Mouse (Mus musculus) adrenal gland, adult 2 months (tissue): ENCODE measurements around the gene Dpp9. TPM values are rescaled to one million over a fixed set of nuclear protein-coding genes. Genes with fewer than 3 reads are reported as not detected.

Experiments
- DNase-seq: peaks from one replicate; pipeline ENCODE4 v3.0.0; 2021
- polyA plus RNA-seq: library from polyadenylated mRNA; depleted of rRNA; stranded (reverse); fragments of >200 nt; gene quantifications from 2 replicates; pipeline ENCODE4 v1.2.3, GENCODE M21; 2012
- total RNA-seq, 2 experiments: library from RNA; stranded (reverse); gene quantifications; 2 replicates each; pipeline ENCODE4 v1.2.3; 2021

The Dpp9 gene
- total and polyA plus RNA-seq, 3 experiments: 37.5 to 65.3 (median 39.7) TPM

DNA sequence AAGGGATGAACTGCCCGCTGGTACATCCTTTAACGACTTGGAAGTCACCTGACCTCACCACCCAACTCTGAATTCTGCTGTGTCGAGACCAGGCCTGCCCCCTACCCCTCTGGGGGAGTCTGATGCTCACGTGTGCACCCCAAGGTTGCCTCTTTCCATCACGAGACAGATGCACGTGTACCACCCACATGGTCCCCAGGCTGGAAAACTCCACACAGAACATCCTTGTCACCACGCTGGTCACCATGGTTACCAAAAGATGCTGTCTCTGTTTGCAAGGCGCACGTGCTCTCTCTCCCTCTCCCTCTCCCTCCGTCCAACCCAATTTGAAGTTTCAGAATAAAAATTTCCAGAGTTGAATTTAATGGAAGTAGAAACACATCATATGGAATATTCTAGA is 11.2 kb upstream of the Dpp9 start:
- DNase-seq: no peak

DNA sequence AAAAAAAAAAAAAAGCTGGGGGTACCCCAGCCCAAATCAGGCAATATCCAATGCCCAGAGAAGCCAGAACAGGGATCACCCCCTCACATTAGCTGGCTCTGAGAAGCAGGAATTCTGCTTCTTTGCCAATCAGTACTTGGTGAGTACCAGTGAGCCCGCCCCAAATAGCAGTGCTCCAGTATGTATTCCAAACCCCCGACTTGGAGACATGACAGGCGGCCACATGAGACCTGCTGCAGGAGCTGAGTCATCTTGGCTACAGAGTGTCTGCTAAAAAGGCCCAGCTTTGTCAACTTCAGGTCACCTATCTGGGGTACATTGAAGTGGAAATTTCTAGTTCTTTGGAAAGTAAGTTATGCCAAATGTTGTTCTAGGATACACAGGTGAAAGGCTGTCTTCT is 7.9 kb upstream of the Dpp9 start:
- no peak for DNase-seq

DNA sequence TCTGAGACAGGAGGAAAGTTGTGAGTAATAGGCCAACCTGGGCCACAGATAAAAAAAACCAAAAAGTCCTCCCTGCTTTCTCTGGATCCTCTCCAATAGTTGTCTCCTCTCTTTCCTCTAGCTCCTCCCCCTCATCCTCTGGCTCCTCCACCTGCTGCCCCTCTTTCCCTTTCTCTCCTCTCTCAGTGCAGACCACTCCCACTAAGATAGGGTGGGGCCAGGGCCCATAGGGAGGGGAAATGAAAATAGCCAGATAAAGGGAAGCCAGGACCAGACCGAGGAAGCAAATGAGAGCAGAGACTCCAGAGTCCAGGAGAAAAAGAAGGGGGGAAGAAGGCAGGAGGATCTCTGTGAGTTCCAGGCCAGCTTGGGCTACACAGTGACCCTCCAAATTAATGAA is 6.2 kb upstream of the Dpp9 start:
- no peak for DNase-seq

DNA sequence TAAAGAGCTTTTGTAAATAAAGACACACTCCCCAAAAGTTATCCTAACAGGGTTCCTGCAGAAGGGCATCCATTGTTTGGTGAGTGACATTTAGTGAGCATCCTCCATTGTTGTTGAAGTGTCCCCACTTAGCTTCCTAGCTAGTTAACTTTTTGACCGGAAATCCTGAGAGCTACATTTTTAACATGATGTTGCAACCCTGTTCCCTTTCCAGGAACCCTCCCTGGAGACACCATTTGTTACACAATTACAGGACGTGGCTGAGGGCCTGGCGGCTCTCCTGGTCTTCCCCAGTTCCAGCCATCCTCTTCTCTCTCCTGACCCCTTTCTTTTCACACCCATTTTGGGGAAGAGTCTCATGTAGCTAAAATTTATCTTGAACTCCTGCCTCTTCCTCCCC is 1.1 kb upstream of the Dpp9 start:
- peak; percentile 73 for DNase-seq

DNA sequence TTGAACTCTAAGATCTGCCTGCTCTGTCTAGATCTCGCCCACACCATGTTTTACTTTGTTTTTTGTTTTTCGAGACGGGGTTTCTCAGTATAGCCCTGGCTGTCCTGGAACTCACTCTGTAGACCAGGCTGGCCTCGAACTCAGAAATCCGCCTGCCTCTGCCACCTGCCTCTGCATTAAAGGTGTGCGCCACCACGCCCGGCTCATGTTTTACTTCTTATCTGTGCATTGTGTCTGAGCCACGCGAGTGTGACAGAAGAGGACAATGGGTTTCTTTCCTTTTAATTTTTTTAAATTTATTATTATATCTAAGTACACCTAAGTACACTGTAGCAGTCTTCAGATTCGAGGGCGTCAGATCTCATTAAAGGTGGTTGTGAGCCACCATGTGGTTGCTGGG is 546 bp upstream of the Dpp9 start:
- DNase-seq: no peak

DNA sequence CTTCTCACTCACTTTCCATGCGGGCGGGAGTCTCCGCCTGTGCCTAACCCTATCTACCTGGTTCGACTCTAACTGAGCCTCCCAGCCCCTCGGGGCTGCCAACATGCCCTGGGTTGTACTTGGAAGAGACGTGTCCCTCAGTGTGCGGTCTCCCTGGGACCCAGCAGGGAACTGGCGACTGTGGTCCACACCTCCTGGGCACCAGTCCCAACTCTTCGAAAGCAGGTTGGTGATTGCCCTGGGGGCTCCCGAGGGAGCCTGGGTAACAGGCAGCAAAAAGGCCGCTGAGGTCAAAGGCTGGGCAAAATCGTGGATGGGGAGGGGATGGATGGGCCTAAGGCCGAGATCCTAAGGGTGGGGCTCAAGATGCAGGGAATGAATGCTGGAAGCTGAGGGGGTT is 1.0 kb downstream of the Dpp9 start:
- peak; percentile 34 for DNase-seq

DNA sequence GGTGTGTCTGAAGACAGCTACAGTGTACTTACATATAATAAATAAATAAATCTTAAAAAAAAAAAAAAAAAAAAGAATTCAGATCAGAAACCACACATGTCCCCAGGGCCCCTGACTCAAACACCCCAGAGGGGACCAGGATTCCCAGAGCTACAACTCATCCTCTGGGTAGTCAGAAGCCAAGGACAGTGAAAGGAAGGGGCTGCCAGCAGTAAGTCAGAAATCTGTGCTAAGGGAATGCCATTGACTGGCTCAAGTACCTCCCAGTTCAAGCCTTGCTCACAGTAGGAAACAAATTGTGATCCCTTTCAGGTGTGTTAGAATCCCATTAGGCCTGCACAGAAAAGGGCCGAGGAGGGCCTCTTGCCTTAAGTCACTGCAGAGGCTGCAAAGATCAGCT is 4.5 kb downstream of the Dpp9 start:
- peak; percentile 56 for DNase-seq

DNA sequence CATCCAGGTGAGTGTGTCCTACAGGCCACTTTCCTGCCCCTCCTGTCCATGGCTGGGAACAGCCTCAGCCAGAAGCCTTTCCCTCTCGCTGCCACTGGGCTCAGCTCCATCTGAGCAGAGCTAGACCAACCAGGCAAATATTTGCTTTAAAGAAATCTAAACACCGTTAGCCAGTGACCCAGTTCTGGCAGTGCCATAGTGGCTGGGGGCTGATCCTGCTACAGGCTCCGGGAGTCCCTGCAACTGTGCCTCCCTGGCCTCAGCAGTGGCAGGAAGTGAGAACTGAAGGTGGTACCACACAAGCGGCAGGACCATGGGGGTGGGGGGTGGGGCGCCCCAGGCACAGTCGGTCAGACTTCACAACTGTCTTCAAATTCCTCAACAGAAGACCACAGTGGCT is 6.0 kb downstream of the Dpp9 start:
- DNase-seq: no peak

DNA sequence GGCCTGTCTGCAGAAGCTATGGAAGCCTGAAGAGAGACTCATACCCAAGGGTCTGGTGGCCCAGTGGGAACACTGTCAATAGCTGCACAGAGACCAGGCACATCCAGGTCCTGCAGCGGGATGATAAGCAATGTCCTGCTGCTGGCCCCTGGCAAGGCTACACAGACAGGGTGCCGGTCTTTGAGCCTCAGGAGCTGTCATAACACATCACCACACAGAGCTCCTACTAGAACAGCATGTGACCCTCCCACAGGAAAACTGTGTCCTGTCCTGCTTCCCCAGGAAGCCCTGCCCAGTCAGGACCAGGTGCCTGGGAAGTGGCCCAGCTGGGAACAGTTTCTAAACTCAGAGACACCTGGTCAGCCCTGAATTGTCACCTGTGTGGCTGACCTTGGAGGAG is 7.6 kb downstream of the Dpp9 start:
- DNase-seq: no peak

DNA sequence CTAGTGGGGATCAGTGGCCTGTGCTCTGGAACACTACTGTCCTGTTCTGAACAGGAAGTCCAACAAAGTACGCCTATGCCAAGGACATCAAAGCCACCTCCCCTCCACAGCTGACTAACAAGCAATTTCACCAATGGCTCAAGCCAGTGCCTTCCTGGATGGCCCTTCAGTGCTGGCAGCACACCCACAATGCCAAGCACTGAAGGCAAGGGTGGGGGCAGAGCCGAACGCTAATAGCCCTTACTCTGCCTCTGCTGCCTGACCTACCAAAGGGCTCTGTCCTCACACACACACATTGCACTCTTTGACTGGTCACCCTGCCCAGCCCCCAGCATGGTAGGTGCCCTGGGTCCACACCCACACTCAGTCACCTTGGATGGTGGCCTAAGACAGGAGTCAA is 9.9 kb downstream of the Dpp9 start:
- no peak for DNase-seq

DNA sequence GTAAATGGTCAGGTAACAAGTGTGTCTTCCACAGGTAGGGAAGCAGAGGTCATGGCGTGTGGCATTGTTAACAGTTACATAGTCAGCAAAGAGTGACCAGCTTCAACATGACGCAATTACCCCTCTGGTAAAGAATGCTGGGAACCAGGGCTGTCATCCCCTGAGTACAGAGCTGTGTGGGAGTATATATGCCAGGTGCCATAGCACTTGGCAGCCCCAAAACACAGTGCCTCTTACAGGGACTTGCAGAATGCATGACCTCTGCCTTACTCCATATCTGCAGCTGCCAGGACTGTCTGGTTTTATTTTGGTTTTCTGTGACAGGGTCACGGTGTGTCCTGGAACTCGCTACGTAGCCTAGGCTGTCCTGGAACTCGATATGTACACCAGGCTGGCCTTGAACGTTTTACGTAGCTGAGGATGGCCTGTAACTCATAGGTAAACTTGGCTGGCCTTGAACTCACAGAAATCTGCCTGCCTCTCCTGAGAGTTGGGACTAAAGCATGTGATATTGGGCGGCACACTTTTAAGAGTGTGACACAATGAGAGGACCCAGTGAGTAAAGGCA is 10.7 kb downstream of the Dpp9 start:
- no peak for DNase-seq

DNA sequence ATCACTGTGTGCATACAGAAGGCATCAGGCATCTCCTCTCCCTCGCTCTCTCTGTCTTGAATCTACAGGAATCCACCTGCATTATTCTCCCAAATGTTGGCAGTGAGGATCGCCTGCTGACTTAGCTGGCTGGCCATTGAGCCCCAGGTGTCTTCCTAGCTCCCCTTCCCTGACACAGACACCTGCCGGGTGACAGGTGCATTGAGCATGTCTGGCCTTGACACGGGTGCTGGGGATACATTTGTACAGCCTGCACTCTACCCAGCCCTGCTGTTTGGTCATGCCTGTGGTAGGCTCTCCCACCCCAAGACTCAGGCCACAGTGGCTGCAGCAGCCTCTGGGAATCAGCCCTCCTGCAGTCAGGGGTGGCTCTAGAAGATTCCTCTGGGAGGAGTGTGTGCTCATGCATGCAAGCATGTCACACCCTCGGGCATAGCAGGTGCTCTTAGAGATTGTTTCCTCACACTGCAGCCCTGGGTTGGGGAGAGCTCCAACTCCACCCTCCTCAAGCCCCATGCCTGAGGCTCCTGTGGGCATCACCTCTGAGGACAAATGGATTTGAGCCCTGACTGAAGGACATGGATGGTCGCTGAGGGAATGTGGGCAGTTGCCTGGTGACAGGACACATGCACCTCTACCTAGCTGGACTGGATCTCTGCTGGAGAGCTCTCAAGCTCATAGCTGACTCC is 11.6 kb downstream of the Dpp9 start:
- DNase-seq: no peak

DNA sequence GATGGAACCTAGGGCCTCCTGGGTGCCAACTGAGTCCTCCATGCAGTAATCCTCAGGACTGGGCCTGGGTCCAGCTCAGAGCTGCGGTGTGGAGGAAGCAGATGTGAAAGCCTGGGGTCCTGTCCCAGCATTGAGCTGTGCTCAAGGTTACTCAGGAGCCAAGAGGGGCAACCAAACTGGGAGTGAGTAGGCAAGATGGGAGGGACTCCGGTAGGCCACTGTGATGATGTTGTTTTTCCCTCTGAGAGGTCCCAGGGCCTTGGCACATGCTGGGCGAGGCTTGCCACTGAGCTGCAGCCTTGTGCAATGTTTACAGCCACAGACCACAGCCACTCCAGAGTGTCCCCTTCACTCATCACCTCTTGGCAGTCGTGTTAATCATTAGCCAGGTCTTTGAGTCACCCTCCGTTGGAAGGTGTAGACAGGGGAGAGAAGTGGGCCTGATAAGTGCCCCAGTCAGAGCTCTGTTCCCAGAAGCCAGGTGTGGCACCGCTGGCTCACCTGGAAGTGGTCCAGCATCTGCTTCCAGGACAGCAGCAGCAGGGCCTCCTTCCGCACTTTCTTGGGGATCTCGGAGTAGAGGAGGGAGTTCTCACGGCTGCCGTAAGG is 12.3 kb downstream of the Dpp9 start:
- no peak for DNase-seq

DNA sequence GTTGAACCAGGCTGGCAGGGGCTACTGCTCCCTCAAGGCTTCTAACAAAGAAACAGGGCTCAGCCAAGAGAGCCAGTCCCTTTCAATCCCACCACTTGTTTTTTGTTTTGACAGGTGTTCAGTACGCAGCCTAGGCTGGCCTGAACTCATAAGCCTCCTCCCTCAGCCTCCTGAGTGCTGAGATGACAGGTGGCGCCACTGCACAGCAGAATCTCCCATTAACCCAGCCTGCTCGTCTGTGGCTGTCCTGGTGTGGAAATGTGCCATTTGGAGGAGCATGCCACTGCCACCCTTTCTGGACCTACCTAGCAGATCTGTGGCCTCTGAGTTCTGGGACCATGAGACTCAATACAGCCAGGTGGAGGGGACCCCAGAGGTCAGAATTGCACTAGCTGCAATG is 15.0 kb downstream of the Dpp9 start:
- DNase-seq: no peak

DNA sequence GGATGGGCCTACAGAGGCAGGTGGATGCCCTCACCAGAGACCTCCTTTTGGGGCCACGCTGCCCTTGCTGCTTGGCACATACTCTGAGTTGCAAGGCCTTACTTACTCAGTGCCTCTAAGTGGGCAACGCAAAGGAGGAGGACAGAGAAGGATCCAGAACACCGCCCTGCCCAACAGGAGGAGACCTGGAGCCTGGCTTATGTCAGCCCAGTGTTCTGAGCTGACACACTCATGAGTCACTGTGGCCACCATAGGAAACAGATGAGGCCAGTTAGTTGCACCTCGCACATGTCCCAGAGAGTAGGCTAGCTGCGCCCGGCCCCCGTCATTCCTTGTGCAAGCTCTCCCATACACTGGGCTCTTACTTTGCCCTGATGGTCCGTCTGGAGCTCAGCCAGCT is 16.2 kb downstream of the Dpp9 start:
- DNase-seq: no peak

DNA sequence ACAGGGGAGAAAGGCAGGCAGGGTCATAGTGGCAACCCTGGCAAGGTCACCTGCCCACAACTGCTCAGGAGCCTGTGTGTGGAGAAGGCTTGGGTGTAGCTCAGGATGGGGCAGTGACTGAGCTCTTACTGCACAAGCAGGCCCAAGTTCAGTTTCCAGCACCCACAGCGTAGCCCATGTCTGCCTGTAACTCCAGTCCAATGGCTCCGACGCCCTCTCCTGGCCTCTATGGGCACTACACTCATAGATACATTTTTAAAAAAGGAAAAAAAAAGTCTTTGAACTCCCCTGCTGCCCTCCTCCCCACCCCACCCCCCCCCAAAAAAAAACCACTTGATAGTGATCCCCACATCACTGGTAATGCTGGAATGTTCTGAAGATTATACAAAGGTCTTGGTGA is 17.1 kb downstream of the Dpp9 start:
- DNase-seq: no peak

DNA sequence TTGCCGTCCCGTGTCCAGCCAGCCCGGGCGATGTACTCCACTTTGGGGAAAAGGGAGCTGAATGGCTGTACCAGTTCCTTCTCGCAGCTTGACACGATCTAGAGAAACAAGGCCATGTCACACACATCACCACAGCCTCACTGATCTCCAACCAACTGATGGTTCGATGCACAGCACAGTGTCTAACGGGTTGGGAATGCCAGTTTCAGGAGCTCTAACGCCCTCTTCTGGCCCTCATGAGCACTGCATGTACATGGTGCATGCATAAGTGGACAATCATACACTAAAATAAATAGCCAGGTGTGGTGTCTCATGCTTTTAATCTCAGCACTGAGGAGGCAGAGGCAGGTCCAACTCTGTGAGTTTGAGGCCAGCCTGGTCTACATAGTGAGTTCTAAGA is 18.1 kb downstream of the Dpp9 start:
- no peak for DNase-seq

DNA sequence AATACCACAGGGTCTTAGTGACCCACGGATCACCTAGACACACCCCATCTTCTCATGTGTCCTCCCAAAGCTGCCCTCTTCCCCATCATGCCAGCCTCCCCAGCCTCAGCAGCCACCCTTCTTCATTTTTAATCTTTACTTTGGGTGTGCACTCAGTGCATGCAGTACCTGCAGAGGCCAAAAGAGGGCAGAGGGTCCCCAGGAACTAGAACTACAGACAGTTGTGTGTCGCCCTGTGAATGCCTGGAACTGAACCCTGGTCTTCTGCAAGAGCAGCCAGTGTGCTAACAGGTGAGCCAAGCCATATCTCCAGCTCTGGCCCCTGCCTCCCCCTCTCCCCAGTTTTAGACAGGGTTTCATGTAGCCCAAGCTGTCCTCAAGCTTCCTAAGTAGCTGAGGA is 21.8 kb downstream of the Dpp9 start:
- no peak for DNase-seq

DNA sequence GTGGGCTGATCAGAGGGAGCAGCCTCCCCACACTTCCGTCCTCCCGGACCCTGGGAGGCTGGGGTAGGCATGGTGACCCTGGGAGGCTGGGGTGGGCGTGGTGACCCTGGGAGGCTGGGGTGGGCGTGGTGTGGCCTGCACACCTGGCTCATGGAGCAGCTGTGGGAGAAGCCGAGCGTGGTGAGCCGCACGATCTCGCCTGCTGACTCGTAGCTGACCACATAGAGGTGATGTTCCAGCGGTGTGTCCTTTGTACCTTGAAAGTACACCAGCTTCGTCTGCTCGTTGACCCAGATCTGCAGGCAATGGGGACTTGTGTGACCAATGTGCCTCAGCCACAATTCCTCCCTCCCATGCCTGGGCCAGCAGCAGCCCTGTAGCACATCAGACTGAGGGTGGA is 23.9 kb downstream of the Dpp9 start:
- DNase-seq: no peak

DNA sequence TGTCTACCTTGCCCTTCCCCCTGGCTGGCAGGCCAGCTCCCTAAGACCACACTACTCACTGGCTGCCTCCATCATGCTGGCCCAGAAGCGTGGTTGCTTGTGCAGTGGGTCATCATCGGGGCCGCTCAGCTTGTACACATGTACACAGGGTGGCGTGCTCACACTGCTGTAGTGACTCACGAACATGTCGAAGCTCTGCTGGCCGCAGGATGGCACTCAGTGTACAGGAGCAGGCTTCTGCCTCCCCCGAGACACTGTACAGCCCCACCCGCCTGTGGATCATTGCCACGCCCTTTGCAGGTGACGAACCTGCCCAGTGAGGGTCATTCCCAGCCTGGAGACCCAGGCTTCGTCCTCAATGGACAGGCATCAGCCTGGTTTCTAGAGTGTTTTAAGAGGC is 24.3 kb downstream of the Dpp9 start:
- DNase-seq: no peak

DNA sequence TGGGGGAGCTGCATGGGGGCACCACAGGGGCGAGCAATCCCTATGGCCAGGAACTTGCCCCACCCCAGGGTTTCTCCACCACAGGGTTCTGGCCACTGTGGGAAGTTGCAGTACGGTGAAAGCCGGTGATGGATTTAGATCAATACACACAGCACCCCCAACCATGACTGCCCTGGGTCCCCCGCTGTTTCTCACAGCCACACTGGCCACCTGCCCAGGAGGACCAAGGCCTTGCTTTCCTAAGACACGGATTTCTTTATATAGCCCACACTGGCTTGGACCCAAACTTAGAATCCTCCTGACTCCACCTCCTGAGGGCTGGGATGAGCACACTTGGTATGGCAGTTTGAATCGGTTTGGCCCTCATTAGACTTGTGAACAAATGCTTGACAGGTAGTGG is 27.4 kb downstream of the Dpp9 start:
- DNase-seq: no peak

DNA sequence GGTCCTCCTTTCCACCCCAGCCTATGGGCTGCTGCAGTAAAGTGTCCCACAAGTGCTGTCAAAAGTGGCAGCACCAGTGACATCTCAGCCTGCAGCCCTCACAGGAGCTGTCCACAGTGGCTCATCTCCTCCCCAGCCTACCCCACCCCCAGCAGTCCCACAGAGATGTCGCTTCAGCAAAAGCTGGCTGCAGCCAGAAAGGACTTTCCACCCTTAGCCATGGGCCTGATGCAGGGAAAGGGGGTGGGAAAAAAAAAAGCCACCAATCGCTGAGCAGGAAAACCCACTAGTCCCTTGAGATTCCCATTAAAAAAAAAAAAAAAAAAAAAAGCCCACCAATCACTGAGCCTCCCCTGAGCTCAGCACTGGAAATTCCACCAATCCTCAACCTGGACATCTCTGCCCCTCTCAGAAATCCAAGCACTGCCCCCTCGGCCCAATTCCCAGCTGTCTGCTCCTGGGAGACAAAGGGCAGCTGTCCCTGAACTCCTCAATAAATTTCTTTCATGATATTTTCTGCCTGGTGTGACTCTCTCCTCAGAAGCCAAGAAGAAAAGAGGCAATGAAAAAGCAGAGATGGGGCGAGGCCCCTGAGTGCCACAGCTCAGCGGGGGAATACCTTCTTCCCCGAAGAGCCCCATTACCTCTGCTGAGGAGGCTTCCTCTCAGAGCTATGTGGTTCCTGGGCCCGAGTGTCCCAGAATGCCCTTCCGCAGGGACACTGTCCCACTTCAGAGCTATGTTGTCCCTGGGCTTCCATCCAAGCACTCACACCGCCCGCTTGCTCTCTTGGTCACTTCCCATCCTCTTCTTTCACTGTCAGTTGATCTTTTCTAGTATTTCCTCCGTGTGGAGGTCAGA is 33.2 kb downstream of the Dpp9 start:
- peak; percentile 89 for DNase-seq

DNA sequence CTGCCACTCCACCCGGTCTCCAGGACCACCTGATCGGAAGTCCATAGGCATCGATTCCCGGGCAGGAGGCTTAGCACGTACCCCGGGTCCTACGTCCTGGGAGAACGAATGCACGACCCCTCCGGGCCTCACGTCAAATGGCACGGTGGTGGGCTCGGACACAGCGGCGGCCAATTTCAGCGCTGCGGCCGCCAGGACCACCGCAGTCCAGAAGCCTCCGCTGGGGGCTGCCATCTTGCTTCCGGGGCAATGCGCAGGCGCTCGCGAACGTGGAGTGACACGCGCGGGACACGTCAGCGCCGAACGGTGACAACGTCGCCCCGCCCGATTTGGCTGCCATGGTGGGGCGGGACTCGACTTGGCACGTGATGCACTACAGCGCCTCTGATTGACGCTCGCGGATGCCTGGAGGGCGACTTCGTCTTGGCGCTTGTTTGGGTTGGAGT is 35.0 kb downstream of the Dpp9 start, which contains the start of gene Mydgf:
Mydgf (minus strand) TSS at position 263 of the 446 bp plus-strand sequence.
- peak; percentile 97 for DNase-seq
